Mouse (Mus musculus) midbrain, embryonic 12.5 days (tissue): ENCODE measurements around the gene Zfp536. TPM values are rescaled to one million over a fixed set of nuclear protein-coding genes. Genes with fewer than 3 reads are reported as not detected.

ENCODE experiments used
- ATAC-seq: fragments of 200-750 bp; cut with Nextera tagmentation; 2 replicates; pipeline ENCODE4 v1.8.0; 2017; ENCODE audit warnings: low read depth, moderate TSS enrichment, moderate library complexity; ENCODE audit not compliant: low FRiP score
- H3K27ac ChIP-seq: fragments of 300-500 bp; sonication (generic); replicated peaks from 2 replicates; pipeline ENCODE4 v1.5.1; 2016; ENCODE audit warnings: mild to moderate bottlenecking
- H3K27me3 ChIP-seq: fragments of 300-500 bp; sonication (generic); 2 replicates; pipeline ENCODE4 v1.6.1; 2016; ENCODE audit warnings: mild to moderate bottlenecking
- H3K36me3 ChIP-seq: fragments of 300-500 bp; sonication (generic); 2 replicates; pipeline ENCODE4 v1.6.1; 2016
- H3K4me1 ChIP-seq: fragments of 300-500 bp; sonication (generic); 2 replicates; pipeline ENCODE4 v1.6.1; 2016
- H3K4me2 ChIP-seq: fragments of 300-500 bp; sonication (generic); replicated peaks from 2 replicates; pipeline ENCODE4 v1.6.1; 2016; ENCODE audit warnings: mild to moderate bottlenecking, moderate library complexity
- H3K4me3 ChIP-seq: fragments of 300-500 bp; sonication (generic); 2 replicates; pipeline ENCODE4 v1.5.1; 2016; ENCODE audit warnings: mild to moderate bottlenecking
- H3K9ac ChIP-seq: fragments of 300-500 bp; sonication (generic); replicated peaks from 2 replicates; pipeline ENCODE4 v1.6.1; 2016; ENCODE audit warnings: mild to moderate bottlenecking, moderate library complexity
- H3K9me3 ChIP-seq: fragments of 300-500 bp; sonication (generic); 2 replicates; pipeline ENCODE4 v1.6.1; 2016; ENCODE audit warnings: mild to moderate bottlenecking
- WGBS: fragments of 180-500 bp; shearing (Covaris S2); methylation state at CpG from one replicate; pipeline ENCODE4 v1.1.7; 2016; 5-methylcytosine and 5-hydroxymethylcytosine counted together
- polyA plus RNA-seq: library from polyadenylated mRNA; unstranded; fragments of >200 nt; fragmentation: Nextera tagmentation; extraction: Ambion mirVana; gene quantifications from 2 replicates; pipeline ENCODE4 v1.2.1, GENCODE M21; 2016

Zfp536 gene
- polyA plus RNA-seq, 1 experiment from 2014 or later, result 43.5 TPM

GRCm38 (mm10) chr7:37773906-37774305 is 465 bp upstream of the Zfp536 start:
- Histone ChIP-seq H3K9me3 (no peaks in the 10 kb centered on the region), H3K27me3 (peaks cover 33% of the 10 kb centered on the region), H3K9ac (no peak overlapping the region), H3K36me3 (no peaks in the 10 kb centered on the region), H3K27ac (no peak overlapping the region), H3K4me2 (peak overlapping the region; percentile 92), H3K4me3 (peak overlapping the region; percentile 62), H3K4me1 (peaks cover 19% of the 10 kb centered on the region)
- ATAC-seq, result no peak
- WGBS, result 5% methylated on average over 5 of the region's 5 CpGs

- Histone ChIP-seq H3K4me3 (peak overlapping the region; percentile 62), H3K4me2 (peak overlapping the region; percentile 92), H3K36me3 (no peaks in the 10 kb centered on the region), H3K27ac (peak overlapping the region; percentile 87), H3K9me3 (no peaks in the 10 kb centered on the region), H3K27me3 (peaks cover 33% of the 10 kb centered on the region), H3K4me1 (peaks cover 31% of the 10 kb centered on the region), H3K9ac (peak overlapping the region; percentile 82)
- WGBS, result under 1% methylated on average over 41 of the region's 46 CpGs
- ATAC-seq, result peak; percentile 36
Observed at GRCm38 (mm10) chr7:37772376-37773311, 797 bp downstream of the Zfp536 start.

- H3K4me2 ChIP-seq, result peak overlapping the region; percentile 92
- H3K4me1 ChIP-seq, result peaks cover 37% of the 10 kb centered on the region
- H3K9ac ChIP-seq, result peak overlapping the region; percentile 82
- H3K27ac ChIP-seq, result peak overlapping the region; percentile 87
- H3K27me3 ChIP-seq, result peaks cover 26% of the 10 kb centered on the region
- peak overlapping the region; percentile 62 for H3K4me3 ChIP-seq
- no peaks in the 10 kb centered on the region for H3K9me3 ChIP-seq
- H3K36me3 ChIP-seq, result no peaks in the 10 kb centered on the region
- WGBS, result under 1% methylated on average over 41 of the region's 75 CpGs
- ATAC-seq, result peak; percentile 31
Observed at GRCm38 (mm10) chr7:37771491-37772375, 1.7 kb downstream of the Zfp536 start.

- no peaks in the 10 kb centered on the region for H3K36me3 ChIP-seq
- no peaks in the 10 kb centered on the region for H3K9me3 ChIP-seq
- H3K4me2 ChIP-seq, result peak overlapping the region; percentile 92
- WGBS, result under 1% methylated on average over 56 of the region's 57 CpGs
- peak overlapping the region; percentile 62 for H3K4me3 ChIP-seq
- peak overlapping the region; percentile 62 for H3K9ac ChIP-seq
- peak; percentile 74 for ATAC-seq
- H3K4me1 ChIP-seq, result peaks cover 49% of the 10 kb centered on the region
- H3K27me3 ChIP-seq, result peaks cover 14% of the 10 kb centered on the region
- H3K27ac ChIP-seq, result peak overlapping the region; percentile 94
Observed at GRCm38 (mm10) chr7:37770400-37771050, 2.9 kb downstream of the Zfp536 start.

GRCm38 (mm10) chr7:37769526-37770399 is 3.7 kb downstream of the Zfp536 start:
- Histone ChIP-seq H3K4me2 (peak overlapping the region; percentile 92), H3K27me3 (peaks cover 8% of the 10 kb centered on the region; the same call in 1 of the 2 replicates), H3K27ac (peak overlapping the region; percentile 94), H3K9ac (peak overlapping the region; percentile 62), H3K4me3 (peak overlapping the region; percentile 62), H3K36me3 (no peaks in the 10 kb centered on the region), H3K9me3 (no peaks in the 10 kb centered on the region), H3K4me1 (peaks cover 54% of the 10 kb centered on the region)
- whole genome bisulfite sequencing, result under 1% methylated on average over 53 of the region's 53 CpGs
- ATAC-seq, result peak; percentile 24

GRCm38 (mm10) chr7:37769004-37769403 is 4.4 kb downstream of the Zfp536 start:
- H3K9ac ChIP-seq, result peak overlapping the region; percentile 62
- peak overlapping the region; percentile 92 for H3K4me2 ChIP-seq
- H3K36me3 ChIP-seq, result no peaks in the 10 kb centered on the region
- H3K27me3 ChIP-seq, result 0 out of 2 replicates have a peak, but pooled peaks cover under 1% of the 10 kb centered on the region
- under 1% methylated on average over 28 of the region's 28 CpGs for WGBS
- no peak for ATAC-seq
- peak overlapping the region; percentile 62 for H3K4me3 ChIP-seq
- peak overlapping the region; percentile 94 for H3K27ac ChIP-seq
- H3K4me1 ChIP-seq, result peaks cover 48% of the 10 kb centered on the region
- no peaks in the 10 kb centered on the region for H3K9me3 ChIP-seq

- no peaks in the 10 kb centered on the region for H3K9me3 ChIP-seq
- peak overlapping the region; percentile 94; the same call in 1 of the 2 replicates for H3K27ac ChIP-seq
- WGBS, result 6% methylated on average over 10 of the region's 10 CpGs
- H3K36me3 ChIP-seq, result no peaks in the 10 kb centered on the region
- ATAC-seq, result no peak
- H3K4me3 ChIP-seq, result peak overlapping the region; percentile 62
- no peaks in the 10 kb centered on the region for H3K27me3 ChIP-seq
- H3K4me1 ChIP-seq, result peaks cover 46% of the 10 kb centered on the region
- peak overlapping the region; percentile 92 for H3K4me2 ChIP-seq
- peak overlapping the region; percentile 62 for H3K9ac ChIP-seq
Observed at GRCm38 (mm10) chr7:37768310-37768940, 5.0 kb downstream of the Zfp536 start.

GRCm38 (mm10) chr7:37758886-37759285 is 14.6 kb downstream of the Zfp536 start:
- Histone ChIP-seq H3K27me3 (no peaks in the 10 kb centered on the region), H3K4me3 (no peak overlapping the region), H3K36me3 (0 out of 2 replicates have a peak, but pooled peaks cover 3% of the 10 kb centered on the region), H3K4me2 (no peak overlapping the region), H3K27ac (no peak overlapping the region), H3K9me3 (no peaks in the 10 kb centered on the region), H3K4me1 (peaks cover 25% of the 10 kb centered on the region), H3K9ac (no peak overlapping the region)
- 93% methylated on average over 5 of the region's 5 CpGs for WGBS
- ATAC-seq, result no peak

- no peaks in the 10 kb centered on the region for H3K9me3 ChIP-seq
- H3K4me2 ChIP-seq, result no peak overlapping the region
- H3K4me3 ChIP-seq, result no peak overlapping the region
- no peak overlapping the region for H3K27ac ChIP-seq
- H3K4me1 ChIP-seq, result 0 out of 2 replicates have a peak, but pooled peaks cover 2% of the 10 kb centered on the region
- no peak overlapping the region for H3K9ac ChIP-seq
- 0 out of 2 replicates have a peak, but pooled peaks cover 4% of the 10 kb centered on the region for H3K36me3 ChIP-seq
- no peak for ATAC-seq
- WGBS, result 65% methylated on average over 1 of the region's 1 CpGs
- no peaks in the 10 kb centered on the region for H3K27me3 ChIP-seq
Observed at GRCm38 (mm10) chr7:37753024-37753423, 20.4 kb downstream of the Zfp536 start.

GRCm38 (mm10) chr7:37746133-37746761 is 27.2 kb downstream of the Zfp536 start:
- Histone ChIP-seq H3K27ac (peak overlapping the region; percentile 60; the same call in 1 of the 2 replicates), H3K4me1 (peaks cover 51% of the 10 kb centered on the region)
- peak; percentile 56 for ATAC-seq

More at GRCm38 (mm10) chr7:37746133-37746761, 27.2 kb downstream of the Zfp536 start:
- H3K4me3 ChIP-seq, result no peak overlapping the region
- H3K9me3 ChIP-seq, result no peaks in the 10 kb centered on the region
- H3K9ac ChIP-seq, result peak overlapping the region; percentile 11; the same call in 1 of the 2 replicates
- H3K36me3 ChIP-seq, result 0 out of 2 replicates have a peak, but pooled peaks cover 4% of the 10 kb centered on the region
- WGBS, result 24% methylated on average over 12 of the region's 13 CpGs
- H3K4me2 ChIP-seq, result peak overlapping the region; percentile 33
- H3K27me3 ChIP-seq, result no peaks in the 10 kb centered on the region
